Mouse (Mus musculus) T-helper 2 cell (primary cell): ENCODE measurements at regions not wholly inside any gene's neighbourhood (a gene's known extent, or its start where the extent isn't known, plus 50 kb on each side); places are given as distances from the start of the nearest gene placed in this dataset.
"Not testable (repeated sequence)": the region's sequence is repeated elsewhere in the genome, so short reads cannot be mapped to it uniquely, and the experiment has no call there.

ENCODE experiments used
- in situ Hi-C: fragments of 300-600 bp; cut with MboI, MseI; formaldehyde crosslinking; loops from one replicate; pipeline ENCODE4 v1.15.1; 2025; ENCODE audit warnings: high pct_unique_total_duplicates

GRCm38 (mm10) chr3:130831788-130832187 is 101.6 kb upstream of the Rpl34 start:
- in situ Hi-C loops, result no loop called here

GRCm38 (mm10) chr3:130828346-130828745 is 98.1 kb upstream of the Rpl34 start:
- in situ Hi-C loops, result no loop called here

GRCm38 (mm10) chr3:130827934-130828333 is 97.7 kb upstream of the Rpl34 start:
- in situ Hi-C loops, result no loop called here

GRCm38 (mm10) chr3:130827021-130827420 is 96.8 kb upstream of the Rpl34 start:
- in situ Hi-C loops, result no loop called here

- in situ Hi-C loops, result loop anchor here (5.0 kb wide), 1 partner anchor 87 kb away; the partner anchor contains the start of gene Rpl34
Measured at GRCm38 (mm10) chr3:130819837-130820098, 89.6 kb upstream of the Rpl34 start.

GRCm38 (mm10) chr3:130819031-130819836 is 89.0 kb upstream of the Rpl34 start:
- in situ Hi-C loops, result no loop called here

GRCm38 (mm10) chr3:130818467-130819030 is 88.4 kb upstream of the Rpl34 start:
- in situ Hi-C loops, result no loop called here

GRCm38 (mm10) chr3:130809696-130810665 is 79.8 kb upstream of the Rpl34 start:
- in situ Hi-C loops, result no loop called here

- in situ Hi-C loops, result no loop called here
Measured at GRCm38 (mm10) chr3:130805345-130805744, 75.1 kb upstream of the Rpl34 start.

- in situ Hi-C loops, result no loop called here
Measured at GRCm38 (mm10) chr3:130804327-130804662, 74.1 kb upstream of the Rpl34 start.

- in situ Hi-C loops, result no loop called here
Measured at GRCm38 (mm10) chr3:130803591-130804326, 73.6 kb upstream of the Rpl34 start.

- in situ Hi-C loops, result no loop called here
Measured at GRCm38 (mm10) chr3:130800016-130800415, 69.8 kb upstream of the Rpl34 start.

GRCm38 (mm10) chr3:130797956-130798355 is 67.8 kb upstream of the Rpl34 start:
- in situ Hi-C loops, result not testable (repeated sequence)

- in situ Hi-C loops, result no loop called here
Measured at GRCm38 (mm10) chr3:130796531-130796930, 66.3 kb upstream of the Rpl34 start.

- in situ Hi-C loops, result no loop called here
Measured at GRCm38 (mm10) chr3:130795396-130795795, 65.2 kb upstream of the Rpl34 start.

- in situ Hi-C loops, result no loop called here
Measured at GRCm38 (mm10) chr3:130794142-130794925, 64.1 kb upstream of the Rpl34 start.

GRCm38 (mm10) chr3:130780706-130781240 is 50.6 kb upstream of the Rpl34 start:
- in situ Hi-C loops, result no loop called here
